Mouse (Mus musculus): ENCODE measurements around the gene Ipo13.

Ipo13 gene

GRCm38 (mm10) chr4:117914591-117915442 lies at the start of gene Ipo13:
TSS of gene Ipo13 (minus strand) at chr4:117914999.
- DNase-seq (ENCODE audit: low spot score in 2 of 2), result peak; percentile 94 to 95

DNA sequence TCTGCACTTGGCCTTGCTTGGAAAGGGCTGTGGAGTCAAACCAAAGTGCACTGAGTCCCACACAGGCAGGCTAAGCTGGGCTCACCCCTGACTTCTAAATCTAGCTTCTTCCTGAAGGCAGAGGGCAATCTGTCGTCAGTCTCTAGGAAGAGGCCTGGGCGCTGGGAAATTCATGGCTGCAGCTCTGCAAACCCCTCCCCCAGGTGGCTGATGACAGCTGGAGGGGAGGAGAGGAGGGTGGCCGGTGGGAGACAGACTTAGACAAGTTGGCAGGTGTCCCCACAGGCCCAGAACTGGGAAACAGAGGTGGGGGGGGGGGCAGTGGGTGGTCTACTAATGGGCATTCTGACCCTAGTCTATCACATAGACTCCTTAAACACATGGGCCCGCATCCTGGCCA lies 42.7 kb upstream of the Ipo13 start:
- DNase-seq (ENCODE audit: low spot score in 2 of 2), result no peak

- no peak for DNase-seq (ENCODE audit: low spot score in 2 of 2)
Observed at GRCm38 (mm10) chr4:117947493-117947892, 32.7 kb upstream of the Ipo13 start.

GRCm38 (mm10) chr4:117946639-117947305 lies 32.0 kb upstream of the Ipo13 start:
- no peak for DNase-seq (ENCODE audit: low spot score in 2 of 2)

- no peak for DNase-seq (ENCODE audit: low spot score in 2 of 2)
Observed at GRCm38 (mm10) chr4:117943317-117943716, 28.5 kb upstream of the Ipo13 start.

DNA sequence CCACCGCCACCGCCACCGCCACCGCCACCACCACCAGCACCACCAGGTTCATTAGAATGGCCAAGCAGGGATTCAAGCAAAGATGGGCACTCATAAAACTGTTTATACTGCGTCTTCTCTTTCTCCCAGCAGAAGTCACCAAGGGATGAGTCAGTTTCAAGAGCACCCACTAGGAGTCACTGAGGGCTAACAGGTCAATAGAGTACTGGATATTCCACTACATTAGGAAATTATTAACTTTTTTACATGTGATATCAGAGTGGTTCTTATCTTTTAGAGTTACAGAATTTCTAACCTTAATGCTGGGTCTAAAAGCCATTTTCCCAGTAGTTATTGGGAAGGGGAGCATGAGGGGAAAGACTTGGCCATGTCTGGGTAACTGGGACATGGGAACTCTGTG lies 22.2 kb upstream of the Ipo13 start:
- no peak for DNase-seq (ENCODE audit: low spot score in 2 of 2)

- DNase-seq (ENCODE audit: low spot score in 2 of 2), result no peak
Observed at GRCm38 (mm10) chr4:117934081-117934480, 19.3 kb upstream of the Ipo13 start.

GRCm38 (mm10) chr4:117933248-117933647 lies 18.4 kb upstream of the Ipo13 start:
- DNase-seq (ENCODE audit: low spot score in 2 of 2), result no peak

GRCm38 (mm10) chr4:117929391-117929881 lies 14.6 kb upstream of the Ipo13 start, which contains the start of gene Artn:
TSS of gene Artn (minus strand) at chr4:117929763.
- peak in 1 of 2 experiments; percentile 25 for DNase-seq (ENCODE audit: low spot score in 2 of 2)

DNA sequence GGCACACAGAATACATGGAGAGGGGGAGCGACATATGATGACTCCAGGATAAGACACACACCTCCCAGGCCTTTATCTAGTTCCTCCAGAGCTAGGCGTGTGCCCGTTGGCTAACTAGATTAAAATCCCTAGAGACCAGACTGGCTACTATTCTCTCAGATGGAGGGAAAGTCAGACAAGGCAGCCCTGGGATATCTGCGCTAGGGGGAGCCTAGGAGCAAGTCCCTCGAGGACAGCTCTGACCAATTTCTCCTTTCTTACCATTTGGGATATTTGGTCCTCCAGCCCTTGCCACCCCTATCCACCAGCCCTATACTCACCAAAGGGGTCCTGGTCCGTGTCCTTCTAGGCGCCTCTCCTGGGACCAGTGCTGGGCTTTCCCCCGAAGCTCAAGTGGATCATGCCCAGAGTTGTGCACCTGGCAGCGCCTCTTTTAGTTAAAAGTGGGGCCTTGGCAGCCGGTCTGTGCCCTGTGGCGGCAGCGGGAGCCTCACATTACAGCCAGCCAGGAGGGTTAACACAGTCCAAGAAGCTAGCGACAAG lies 14.0 kb upstream of the Ipo13 start:
- DNase-seq (ENCODE audit: low spot score in 2 of 2), result peak; percentile 48 to 64

DNA sequence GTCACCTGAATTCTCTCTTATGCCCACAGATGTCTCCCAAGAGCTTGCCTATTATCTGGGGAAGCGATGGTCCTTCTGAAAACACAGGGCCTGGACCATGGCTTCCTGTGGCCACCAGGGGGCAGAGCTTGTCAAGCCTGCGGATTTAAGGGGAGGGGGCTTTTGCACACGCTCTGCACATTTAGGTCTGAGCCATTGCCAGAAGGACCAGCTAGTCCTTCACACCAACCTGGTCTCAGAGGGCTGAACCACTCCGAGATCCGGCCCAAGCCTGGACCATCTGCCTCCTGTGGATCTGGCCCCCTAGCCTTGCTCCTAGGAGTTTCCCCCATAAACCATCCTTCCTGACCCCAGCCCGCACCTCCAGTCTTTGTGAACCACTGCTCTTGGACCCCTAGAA lies 13.4 kb upstream of the Ipo13 start:
- DNase-seq (ENCODE audit: low spot score in 2 of 2), result peak; percentile 59 to 72

DNA sequence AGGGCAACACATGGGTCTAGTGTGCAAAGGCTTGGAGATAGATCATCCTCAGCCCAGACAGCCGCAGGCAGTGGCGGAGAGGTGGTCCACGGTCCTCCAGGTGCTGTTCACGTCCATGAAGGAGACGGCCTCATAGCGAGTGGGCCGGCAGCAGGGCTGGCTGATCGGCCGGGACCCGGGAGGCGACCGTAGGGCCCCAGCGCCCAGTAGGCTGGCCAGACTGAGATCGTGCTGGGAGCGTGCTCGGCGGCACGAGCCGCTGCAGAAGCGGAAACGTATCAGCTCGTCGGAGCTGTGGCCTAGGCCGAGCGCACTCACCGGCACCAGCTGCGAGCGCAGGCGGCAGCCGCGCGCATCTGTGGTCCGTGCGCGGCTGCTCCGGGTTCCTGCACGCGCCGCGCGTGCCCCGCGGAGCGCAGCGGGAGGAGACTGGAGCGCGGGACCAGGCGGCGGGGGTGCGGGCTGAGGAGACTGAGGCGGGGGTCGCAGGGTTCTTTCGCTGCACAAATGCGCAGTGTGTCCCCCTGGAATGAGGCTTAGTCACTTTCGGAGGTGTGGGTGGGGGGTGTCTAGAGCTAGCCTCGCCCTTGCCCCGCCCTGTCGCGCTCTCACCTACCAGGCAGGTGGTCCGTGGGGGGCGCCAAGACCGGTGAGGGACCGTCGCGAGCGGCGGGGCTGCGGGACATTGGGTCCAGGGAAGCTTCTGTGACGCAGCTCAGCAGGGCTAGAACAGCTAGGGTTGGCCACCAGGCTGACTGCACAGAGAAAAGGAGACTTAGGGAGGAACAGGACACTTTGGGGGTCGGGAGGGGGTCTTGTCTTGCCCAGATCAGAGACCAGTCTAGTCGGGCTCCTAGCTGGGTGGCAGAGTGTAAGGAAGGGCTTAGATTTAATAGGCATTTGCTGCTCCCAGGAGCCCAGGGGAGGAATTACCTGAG lies 12.0 kb upstream of the Ipo13 start:
- DNase-seq (ENCODE audit: low spot score in 2 of 2), result peak; percentile 75 to 77

DNA sequence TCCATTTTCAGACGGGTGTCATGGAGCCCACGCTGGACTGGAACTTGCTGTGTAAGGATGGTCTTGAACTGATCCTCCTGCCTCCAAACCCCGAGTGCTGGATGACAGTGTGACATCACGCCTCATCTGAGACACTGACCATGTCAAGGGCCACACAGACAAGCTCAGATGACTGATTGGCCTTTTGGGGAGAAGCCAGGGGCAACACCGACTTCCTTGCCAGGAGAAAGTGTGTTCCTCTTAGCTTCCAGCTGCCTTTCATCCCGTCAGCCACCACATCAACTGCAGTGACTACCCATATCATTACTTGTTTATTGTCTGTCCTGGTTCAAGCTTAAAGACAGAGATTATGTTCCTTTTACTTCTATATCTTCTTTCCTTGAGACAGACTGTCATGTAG lies 10.1 kb upstream of the Ipo13 start:
- DNase-seq (ENCODE audit: low spot score in 2 of 2), result no peak

DNA sequence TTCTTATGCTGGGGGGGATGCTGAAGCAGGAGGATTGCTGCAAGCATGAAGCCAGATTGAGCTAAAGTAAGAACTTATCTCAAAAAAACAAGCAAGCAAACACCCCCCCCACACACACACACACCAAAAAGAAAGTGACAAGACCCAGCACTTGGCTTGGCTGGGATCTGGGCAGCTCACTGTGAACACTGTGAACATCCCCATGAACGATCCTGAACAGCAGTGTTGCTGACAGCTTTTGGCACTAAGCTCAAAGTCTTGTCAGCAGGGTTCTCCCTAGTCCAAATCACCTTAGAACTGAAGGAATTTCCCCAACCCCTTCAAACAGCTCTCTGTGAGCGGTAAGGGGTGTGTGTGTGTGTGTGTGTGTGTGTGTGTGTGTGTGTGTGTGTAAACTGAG lies 8.7 kb upstream of the Ipo13 start:
- peak in 1 of 2 experiments; percentile 24 for DNase-seq (ENCODE audit: low spot score in 2 of 2)

DNA sequence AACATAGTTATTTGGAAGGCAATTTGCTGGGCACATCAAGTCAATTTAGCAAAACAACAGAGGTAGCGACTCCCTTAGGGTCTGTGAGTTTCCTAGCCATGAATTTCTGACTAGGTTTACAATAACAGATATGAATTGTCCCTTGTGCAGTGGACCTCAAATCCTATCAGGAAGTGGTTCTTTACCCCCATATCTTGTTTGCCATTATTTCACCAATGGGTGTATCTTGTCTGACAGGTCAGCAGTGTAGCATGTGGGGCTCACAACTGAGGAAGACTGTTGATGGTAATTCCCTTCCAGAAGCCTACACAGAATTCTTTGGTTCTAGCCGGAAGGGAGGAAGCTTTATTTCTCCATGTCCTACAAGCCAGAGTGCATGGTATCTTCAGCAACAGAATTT lies 6.6 kb upstream of the Ipo13 start:
- no peak for DNase-seq (ENCODE audit: low spot score in 2 of 2)

DNA sequence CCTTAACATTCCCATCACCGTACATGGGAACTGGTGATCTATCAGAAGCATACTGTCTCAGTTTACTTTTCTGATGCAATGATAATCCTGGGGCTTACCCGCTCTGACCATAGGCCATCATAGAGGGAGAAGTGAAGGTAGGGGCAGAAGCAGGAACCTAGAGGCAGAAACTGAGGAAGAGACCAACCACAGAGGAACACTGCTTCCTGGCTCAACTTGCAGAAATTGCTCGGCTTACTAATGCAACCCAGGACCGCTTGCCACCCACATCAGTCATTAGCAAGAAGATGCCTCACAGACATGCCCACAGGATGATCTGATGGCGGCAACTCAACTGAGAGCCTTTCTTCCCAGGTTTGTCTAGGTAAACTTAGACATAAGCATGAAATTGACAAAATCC lies 4.0 kb upstream of the Ipo13 start:
- no peak for DNase-seq (ENCODE audit: low spot score in 2 of 2)

DNA sequence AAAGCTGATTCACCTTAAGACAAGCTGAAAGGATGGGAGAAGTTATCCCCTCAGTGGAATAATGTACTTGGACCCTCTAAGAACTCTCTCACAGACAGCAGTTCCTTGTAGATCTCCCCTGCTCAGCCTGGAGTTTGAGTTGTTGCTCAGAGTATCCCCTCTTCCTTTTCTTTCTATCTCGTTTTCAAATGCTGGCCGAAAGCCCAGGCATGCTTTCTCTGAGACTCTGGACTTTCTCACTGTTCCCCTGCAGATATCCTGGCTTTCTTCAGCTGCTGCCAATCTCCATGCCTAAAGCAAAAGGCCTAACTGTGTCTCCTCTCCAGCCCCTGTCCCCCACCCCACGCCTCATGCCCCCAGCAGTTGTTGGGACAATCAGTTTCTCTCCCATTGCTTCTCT lies 3.5 kb upstream of the Ipo13 start:
- no peak for DNase-seq (ENCODE audit: low spot score in 2 of 2)

DNA sequence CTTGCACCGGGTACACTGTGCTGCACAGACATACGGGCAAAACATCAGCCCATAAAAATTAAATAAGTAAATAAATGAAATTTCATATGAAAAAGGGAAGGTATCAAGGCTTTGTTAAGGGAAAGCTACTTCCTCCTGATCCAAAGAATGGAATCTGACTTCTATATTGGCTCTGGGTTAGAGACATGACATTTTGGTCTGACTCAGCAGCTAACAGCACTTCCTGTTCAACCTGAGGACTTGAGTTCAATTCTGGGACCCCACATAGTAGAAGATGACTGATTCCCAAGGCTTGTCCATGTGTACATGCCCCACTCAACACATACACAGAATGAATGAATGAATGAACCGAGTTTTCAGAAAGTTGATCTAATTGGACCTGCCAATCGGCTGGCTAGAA lies 3.0 kb upstream of the Ipo13 start:
- DNase-seq (ENCODE audit: low spot score in 2 of 2), result no peak

DNA sequence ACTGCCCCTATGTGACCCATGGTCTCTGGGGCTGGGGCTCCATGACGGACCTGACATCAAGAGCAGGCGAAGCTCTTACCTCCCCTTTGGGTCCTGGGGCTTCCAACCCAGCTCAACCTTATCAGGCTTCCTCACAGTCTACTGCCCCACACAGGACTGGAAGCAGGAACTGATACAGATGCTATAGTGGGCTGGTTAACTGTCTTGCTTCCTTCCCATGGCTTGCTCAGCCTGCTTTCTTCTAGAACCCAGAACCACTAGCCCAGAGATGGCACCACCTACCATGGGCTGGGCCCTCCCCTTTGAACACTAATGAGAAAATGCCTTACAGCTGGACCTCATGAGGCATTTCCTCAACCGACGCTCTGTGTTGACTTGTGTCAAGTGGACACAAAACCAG lies 2.6 kb upstream of the Ipo13 start:
- DNase-seq (ENCODE audit: low spot score in 2 of 2), result no peak

GRCm38 (mm10) chr4:117916386-117916785 lies 1.6 kb upstream of the Ipo13 start:
- DNase-seq (ENCODE audit: low spot score in 2 of 2), result no peak

DNA sequence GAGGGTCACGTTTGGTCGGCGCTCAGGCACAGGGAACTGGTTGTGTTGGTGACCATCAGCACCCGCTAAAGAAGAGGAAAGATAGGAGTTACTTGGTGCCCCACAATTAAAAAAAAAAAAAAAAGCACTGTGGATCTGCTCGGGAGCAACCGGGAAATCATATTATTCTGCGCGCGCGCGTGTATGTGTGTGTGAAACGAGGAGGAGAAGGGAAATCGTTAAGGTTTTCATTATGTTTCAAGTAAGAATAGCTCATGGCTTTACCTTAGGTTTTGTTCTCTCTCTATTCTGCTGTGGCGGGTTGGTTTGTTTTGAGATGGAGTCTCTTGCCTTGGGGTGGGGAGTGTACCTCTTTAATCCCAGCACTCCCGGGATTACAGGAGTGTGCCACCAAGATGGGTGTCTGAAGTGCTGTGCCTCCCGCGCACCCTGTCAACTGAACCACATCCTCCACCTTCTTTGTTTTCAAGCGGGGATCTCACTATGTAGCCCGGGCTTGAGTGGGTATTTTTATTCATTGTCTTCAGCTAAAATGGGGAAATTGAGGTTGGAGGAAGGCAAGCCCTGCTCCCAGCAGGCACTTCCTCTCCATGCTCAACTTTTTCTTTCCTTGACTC lies 798 bp upstream of the Ipo13 start:
- DNase-seq (ENCODE audit: low spot score in 2 of 2), result peak in 1 of 2 experiments; percentile 40

Measured in right cerebral cortex, postnatal 10 days (tissue).